ENCODE assay signal across 8 mouse cellular contexts in the genomic region with DNA sequence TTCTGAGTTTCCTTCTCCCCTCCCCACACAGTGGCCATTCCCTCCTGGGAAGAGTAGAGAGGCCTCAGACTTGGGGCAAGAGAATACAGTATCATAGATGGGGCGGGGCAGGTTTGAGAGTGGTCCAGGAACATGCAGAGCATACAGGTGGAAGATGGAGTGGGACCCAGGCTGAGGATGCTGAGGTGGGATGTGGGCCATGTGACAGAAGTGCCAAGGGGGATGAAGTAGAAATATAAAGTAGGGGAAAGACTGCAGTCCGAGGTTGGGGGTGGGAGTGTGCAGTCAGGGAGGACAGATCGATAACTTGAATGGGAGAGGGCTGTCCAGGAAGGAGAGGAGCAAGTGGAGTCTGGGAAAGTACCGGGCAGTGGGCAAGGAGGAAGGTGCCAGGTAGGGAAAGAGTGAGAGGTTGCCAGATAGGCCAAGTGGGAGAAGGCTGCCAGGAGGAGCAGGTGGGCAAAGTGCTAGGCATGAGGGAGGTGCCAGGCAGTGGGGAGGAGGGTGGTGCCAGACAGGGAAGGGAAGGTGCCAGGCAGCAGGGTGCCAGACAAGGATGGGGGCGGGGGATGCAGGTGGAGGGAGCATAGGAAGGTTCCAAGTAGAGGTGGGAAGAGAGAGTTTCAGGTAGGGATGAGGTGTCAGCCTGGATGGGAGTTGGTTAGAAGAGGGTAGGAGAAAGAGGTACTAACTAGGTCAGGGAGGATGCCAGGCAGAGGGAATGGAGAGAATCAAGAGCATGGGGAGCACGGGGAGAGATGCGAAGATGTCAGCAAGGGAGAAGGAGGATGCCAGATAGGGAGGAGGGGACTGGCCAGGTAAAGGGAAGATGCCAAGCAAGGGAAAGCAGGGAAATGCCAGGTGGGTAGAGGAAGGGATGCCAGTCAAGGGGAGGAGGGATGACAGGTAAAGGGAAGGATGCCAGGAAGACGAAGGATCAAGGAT. TPM values are rescaled to one million over a fixed set of nuclear protein-coding genes. Genes with fewer than 3 reads are reported as not detected.
DNase-seq lines count a peak whose midpoint lies in the region; ATAC-seq and TF ChIP-seq lines count a peak whose summit lies in the region.
"Had no signal": no experiment of that assay in that cellular context is flagged by ENCODE, and none has a peak within 500 bp of the region (broad histone marks: within the 10 kb centered on the region; RNA-seq: fewer than 3 reads in every experiment).

No protein-coding gene starts in this region.

- H3K9me3 ChIP-seq in lung, postnatal 0 days (ENCODE audit: low read length) = no peaks in the 10 kb centered on the region
- no peaks in the 10 kb centered on the region for H3K9me3 ChIP-seq in embryonic facial prominence, embryonic 13.5 days
- H3K9me3 ChIP-seq in intestine, embryonic 14.5 days (ENCODE audit: control insufficient read depth, low read length) = no peaks in the 10 kb centered on the region
- H3K9me3 ChIP-seq in stomach, embryonic 14.5 days (ENCODE audit: control insufficient read depth, low read depth, low read length) = no peaks in the 10 kb centered on the region

- H3K27me3 ChIP-seq in lung, postnatal 0 days (replicated peaks; ENCODE audit: insufficient read depth, low read length) = no peaks in the 10 kb centered on the region
- H3K27me3 ChIP-seq in embryonic facial prominence, embryonic 13.5 days = peaks cover 48% of the 10 kb centered on the region
- peaks cover 16% of the 10 kb centered on the region for H3K27me3 ChIP-seq in intestine, embryonic 14.5 days (replicated peaks; ENCODE audit: control insufficient read depth, insufficient read depth, low read length)
- H3K27me3 ChIP-seq in stomach, embryonic 14.5 days (ENCODE audit: control insufficient read depth, insufficient read depth, low read length) = no peaks in the 10 kb centered on the region

- ATAC-seq in lung, postnatal 0 days = no peak
- no peak for ATAC-seq in embryonic facial prominence, embryonic 13.5 days (ENCODE audit: insufficient number of reproducible peaks, insufficient read depth, low FRiP score, low TSS enrichment, low read depth)
- no peak for ATAC-seq in intestine, embryonic 14.5 days (replicated peaks; ENCODE audit: low FRiP score, low TSS enrichment, low read depth)
- no peak for ATAC-seq in stomach, embryonic 14.5 days (ENCODE audit: insufficient number of reproducible peaks, insufficient read depth, low FRiP score, low read depth)
- ATAC-seq: activated CD4-positive, CD25-positive, alpha-beta regulatory T cell, adult 4 months had no signal

- no peak for TF ChIP-seq CTCF in lung, postnatal 0 days (IDR thresholded peaks at IDR 0.05)

- H3K27ac ChIP-seq in lung, postnatal 0 days (ENCODE audit: low read length) = no peak overlapping the region
- no peak overlapping the region for H3K27ac ChIP-seq in embryonic facial prominence, embryonic 13.5 days
- no peak overlapping the region for H3K27ac ChIP-seq in intestine, embryonic 14.5 days (ENCODE audit: low read depth)
- no peak overlapping the region for H3K27ac ChIP-seq in stomach, embryonic 14.5 days (ENCODE audit: low read length)

- no peak overlapping the region for H3K4me3 ChIP-seq in lung, postnatal 0 days (ENCODE audit: low read depth, low read length)
- H3K4me3 ChIP-seq in embryonic facial prominence, embryonic 13.5 days = peak overlapping the region; percentile 55
- H3K4me3 ChIP-seq in intestine, embryonic 14.5 days (ENCODE audit: low read depth, low read length) = 0 out of 2 replicates have a peak overlapping the region, but pooled peaks have one; percentile 43
- H3K4me3 ChIP-seq in stomach, embryonic 14.5 days (ENCODE audit: low read depth, low read length) = peak overlapping the region; percentile 43; the same call in 1 of the 2 replicates

- H3K4me1 ChIP-seq in lung, postnatal 0 days (ENCODE audit: insufficient read depth, low read depth, low read length) = no peaks in the 10 kb centered on the region
- H3K4me1 ChIP-seq in embryonic facial prominence, embryonic 13.5 days = peaks cover 22% of the 10 kb centered on the region
- no peaks in the 10 kb centered on the region; the same call in 1 of the 2 replicates for H3K4me1 ChIP-seq in intestine, embryonic 14.5 days (replicated peaks; ENCODE audit: control insufficient read depth, insufficient read depth, low read length)
- H3K4me1 ChIP-seq in stomach, embryonic 14.5 days (ENCODE audit: control insufficient read depth, insufficient read depth, low read length) = no peaks in the 10 kb centered on the region

- 43% methylated on average over 8 of the region's 8 CpGs for WGBS in lung, postnatal 0 days
- WGBS in embryonic facial prominence, embryonic 13.5 days = 43% methylated on average over 8 of the region's 8 CpGs
- 44% methylated on average over 8 of the region's 8 CpGs for WGBS in intestine, embryonic 14.5 days
- 47% methylated on average over 8 of the region's 8 CpGs for WGBS in stomach, embryonic 14.5 days

- H3K4me2 ChIP-seq in lung, postnatal 0 days (replicated peaks; ENCODE audit: low read depth, low read length) = 0 out of 2 replicates have a peak overlapping the region, but pooled peaks have one; percentile 56
- H3K4me2 ChIP-seq in embryonic facial prominence, embryonic 13.5 days = peak overlapping the region; percentile 93
- peak overlapping the region; percentile 55 for H3K4me2 ChIP-seq in intestine, embryonic 14.5 days (ENCODE audit: low read length)
- H3K4me2 ChIP-seq in stomach, embryonic 14.5 days (replicated peaks; ENCODE audit: low read depth, low read length) = peak overlapping the region; percentile 78

- H3K36me3 ChIP-seq in lung, postnatal 0 days (ENCODE audit: insufficient read depth, low read length) = no peaks in the 10 kb centered on the region
- no peaks in the 10 kb centered on the region for H3K36me3 ChIP-seq in embryonic facial prominence, embryonic 13.5 days
- no peaks in the 10 kb centered on the region for H3K36me3 ChIP-seq in intestine, embryonic 14.5 days (ENCODE audit: control insufficient read depth, insufficient read depth, low read length)
- no peaks in the 10 kb centered on the region for H3K36me3 ChIP-seq in stomach, embryonic 14.5 days (ENCODE audit: control insufficient read depth, insufficient read depth, low read length)

- TF ChIP-seq EP300 in lung, postnatal 0 days (IDR thresholded peaks at IDR 0.05) = no peak

- no peak for DNase-seq in lung, postnatal 0 days (ENCODE audit: low spot score)
- DNase-seq in lung, postnatal 14 days = no peak
- no peak for DNase-seq in intestine, embryonic 14.5 days (ENCODE audit: low spot score)
- no peak for DNase-seq in urinary bladder, adult 18-20 months (ENCODE audit: low spot score in 2 of 2)
- no peak for DNase-seq in thymus, postnatal 14 days

- H3K9ac ChIP-seq in lung, postnatal 0 days (replicated peaks; ENCODE audit: low read depth) = no peak overlapping the region
- H3K9ac ChIP-seq in embryonic facial prominence, embryonic 13.5 days = peak overlapping the region; percentile 74
- no peak overlapping the region; the same call in 1 of the 2 replicates for H3K9ac ChIP-seq in intestine, embryonic 14.5 days (ENCODE audit: low read length)
- H3K9ac ChIP-seq in stomach, embryonic 14.5 days (replicated peaks; ENCODE audit: low read depth, low read length) = no peak overlapping the region

RNA-seq across cellular contexts. Expression of gene Smarcd3, which starts 0.9 kb away (rescaled TPM):
- 8.0 and 12.1 TPM in 2 replicates for polyA plus RNA-seq in lung, postnatal 0 days (2015; fragmentation: Nextera tagmentation; extraction: Ambion mirVana)
- 37.4 and 43.5 TPM in 2 replicates for polyA plus RNA-seq in embryonic facial prominence, embryonic 13.5 days (2015; fragmentation: Nextera tagmentation; extraction: Ambion mirVana)
- 26.2 and 27.5 TPM in 2 replicates for polyA plus RNA-seq in intestine, embryonic 14.5 days (2014; fragmentation: Nextera tagmentation; extraction: Ambion mirVana)
- 35.6 and 36.2 TPM in 2 replicates for polyA plus RNA-seq in stomach, embryonic 14.5 days (2014; fragmentation: Nextera tagmentation; extraction: Ambion mirVana)

RNA-seq across cellular contexts. Expression of gene Chpf2, which starts 36.8 kb away (rescaled TPM):
- polyA plus RNA-seq in lung, postnatal 0 days (2015; fragmentation: Nextera tagmentation; extraction: Ambion mirVana) = 18.3 and 22.5 TPM in 2 replicates
- polyA plus RNA-seq in embryonic facial prominence, embryonic 13.5 days (2015; fragmentation: Nextera tagmentation; extraction: Ambion mirVana) = 24.2 and 26.4 TPM in 2 replicates
- polyA plus RNA-seq in intestine, embryonic 14.5 days (2014; fragmentation: Nextera tagmentation; extraction: Ambion mirVana) = 8.6 and 10.6 TPM in 2 replicates
- 11.3 and 13.4 TPM in 2 replicates for polyA plus RNA-seq in stomach, embryonic 14.5 days (2014; fragmentation: Nextera tagmentation; extraction: Ambion mirVana)

RNA-seq across cellular contexts. Expression of gene Abcf2, which starts 46.0 kb away (rescaled TPM):
- 47.7 TPM in 2 replicates for polyA plus RNA-seq in lung, postnatal 0 days (2015; fragmentation: Nextera tagmentation; extraction: Ambion mirVana)
- polyA plus RNA-seq in embryonic facial prominence, embryonic 13.5 days (2015; fragmentation: Nextera tagmentation; extraction: Ambion mirVana) = 112 and 115 TPM in 2 replicates
- polyA plus RNA-seq in intestine, embryonic 14.5 days (2014; fragmentation: Nextera tagmentation; extraction: Ambion mirVana) = 97.6 and 98.4 TPM in 2 replicates
- polyA plus RNA-seq in stomach, embryonic 14.5 days (2014; fragmentation: Nextera tagmentation; extraction: Ambion mirVana) = 79.5 and 89.2 TPM in 2 replicates
